Mouse (Mus musculus) erythroblast, embryonic 14.5 days (primary cell): ENCODE data around the gene Gpd2.

Source experiments
- GATA1 ChIP-seq: IDR thresholded peaks from 2 replicates; pipeline ENCODE4 v1.6.1; 2012; ENCODE audit warnings: low read length, inconsistent platforms, mixed read lengths
- TAL1 ChIP-seq: IDR thresholded peaks from 3 replicates; pipeline ENCODE4 v1.6.1; 2012; ENCODE audit warnings: low read length, inconsistent platforms, mixed read lengths

DNA sequence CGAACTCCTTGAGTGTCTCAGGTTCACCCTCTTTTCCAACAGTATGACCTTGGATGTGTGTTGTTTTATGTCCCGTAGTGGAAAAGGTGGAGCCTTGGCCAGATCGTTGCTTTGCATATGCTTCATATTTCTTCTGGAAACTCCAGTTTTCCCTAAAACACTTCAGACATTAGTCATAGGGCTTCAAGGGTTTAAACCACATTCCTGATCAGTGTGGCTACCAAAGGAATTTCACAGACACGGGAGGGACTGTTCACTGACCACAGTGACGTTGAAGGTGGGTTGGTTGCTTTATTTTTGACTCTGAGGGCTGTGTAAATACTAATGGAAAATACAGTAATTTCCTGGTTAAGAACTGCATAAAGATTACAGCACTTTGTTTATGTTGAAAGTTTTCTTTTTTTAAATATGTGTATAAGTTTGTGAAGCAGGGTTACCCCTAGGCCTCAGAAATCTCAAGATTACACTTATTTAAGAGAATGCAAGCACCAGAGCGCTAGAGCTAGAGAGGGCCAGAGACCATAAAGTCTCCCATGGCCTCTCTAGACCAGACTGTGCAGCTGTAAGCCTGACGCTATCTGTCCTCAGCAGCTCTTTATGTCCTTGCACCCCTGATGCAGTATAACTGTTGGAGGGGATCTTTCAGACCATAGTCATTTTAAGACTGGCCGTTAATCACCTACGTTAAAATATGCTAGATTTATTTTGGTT, 116.4 kb downstream of the Gpd2 start:
- TF ChIP-seq GATA1 (no peak), TAL1 (no peak)
